Mouse (Mus musculus) CH12.LX (cell line): Measurements from ENCODE around the gene Olfr16. TPM values are rescaled to one million over a fixed set of nuclear protein-coding genes. Genes with fewer than 3 reads are reported as not detected.

Experiments
- DNase-seq: peaks from one replicate; pipeline ENCODE4 v3.0.0-alpha.2; 2013; ENCODE audit errors: extremely low read depth
- H3K27ac ChIP-seq: 2 replicates; pipeline ENCODE4 v1.5.1; 2012; ENCODE audit warnings: low read depth, mild to moderate bottlenecking, control low read depth, moderate library complexity; ENCODE audit not compliant: insufficient read depth
- H3K27me3 ChIP-seq: replicated peaks from 2 replicates; pipeline ENCODE3; 2012; ENCODE audit warnings: inconsistent platforms
- H3K36me3 ChIP-seq, 2 experiments: replicated peaks in 1 of 2; 2 replicates each; pipeline versions ENCODE3 to v1.6.1; 2012; ENCODE audit warnings: inconsistent platforms in 1 of 2, low read length in 1 of 2, mild to moderate bottlenecking in 1 of 2, mixed read lengths in 1 of 2, moderate library complexity in 1 of 2; ENCODE audit not compliant: control insufficient read depth in 1 of 2, insufficient read depth in 1 of 2
- H3K4me1 ChIP-seq, 2 experiments: 2 replicates each; pipeline ENCODE4 v1.6.1; 2012; ENCODE audit warnings: inconsistent platforms in 1 of 2, moderate library complexity in 1 of 2; ENCODE audit not compliant: insufficient read depth in 2 of 2, control insufficient read depth in 1 of 2
- H3K4me2 ChIP-seq: 2 replicates; pipeline ENCODE4 v1.6.1; 2012; ENCODE audit warnings: low read depth, mild to moderate bottlenecking, control low read depth; ENCODE audit not compliant: poor library complexity, insufficient read depth, severe bottlenecking
- H3K4me3 ChIP-seq, 3 experiments: fragments of 150-350 bp in 1 of 3; sonication (generic) in 1 of 3; replicated peaks in 1 of 3; 2 replicates each; pipeline versions ENCODE3 to v1.5.1; 2011 to 2012; ENCODE audit warnings: low read depth in 2 of 3, low read length in 2 of 3, mild to moderate bottlenecking in 2 of 3, moderate library complexity in 2 of 3, control low read depth in 1 of 3, improper control_type of control experiment in 1 of 3, inconsistent platforms in 1 of 3, mixed read lengths in 1 of 3; ENCODE audit not compliant: poor library complexity in 1 of 3
- H3K79me2 ChIP-seq: replicated peaks from 2 replicates; pipeline ENCODE4 v1.6.1; 2012; ENCODE audit warnings: mild to moderate bottlenecking, moderate library complexity; ENCODE audit not compliant: control insufficient read depth, poor library complexity, insufficient read depth, severe bottlenecking; ENCODE audit errors: extremely low read depth
- H3K9ac ChIP-seq: 2 replicates; pipeline ENCODE4 v1.6.1; 2012; ENCODE audit warnings: low read depth, mild to moderate bottlenecking, control low read depth, moderate library complexity; ENCODE audit not compliant: insufficient read depth
- H3K9me3 ChIP-seq: replicated peaks from 2 replicates; pipeline ENCODE3; 2012; ENCODE audit warnings: low read length, inconsistent platforms, mixed read lengths
- BHLHE40 ChIP-seq: IDR thresholded peaks from 2 replicates; pipeline ENCODE4 v1.6.1; 2011; ENCODE audit warnings: mild to moderate bottlenecking, low read depth, low read length, improper control_type of control experiment
- CHD2 ChIP-seq: IDR thresholded peaks from 2 replicates; pipeline ENCODE4 v1.6.1; 2011; ENCODE audit warnings: low read length, improper control_type of control experiment
- CTCF ChIP-seq, 2 experiments: IDR thresholded peaks in 1 of 2; conservative IDR thresholded peaks in 1 of 2; 2 replicates each; pipeline ENCODE4 v1.5.1; 2011 to 2012; ENCODE audit warnings: low read depth in 2 of 2, low read length in 2 of 2, improper control_type of control experiment in 1 of 2, inconsistent platforms in 1 of 2, mild to moderate bottlenecking in 1 of 2, moderate library complexity in 1 of 2
- E2F4 ChIP-seq: IDR thresholded peaks from 2 replicates; pipeline ENCODE4 v1.6.1; 2011; ENCODE audit warnings: low read depth, low read length, improper control_type of control experiment; ENCODE audit not compliant: insufficient replicate concordance
- ETS1 ChIP-seq: conservative IDR thresholded peaks from 2 replicates; pipeline ENCODE4 v1.6.1; 2012; ENCODE audit warnings: low read depth, mild to moderate bottlenecking, inconsistent platforms, low read length, improper control_type of control experiment, moderate library complexity
- GABPA ChIP-seq: IDR thresholded peaks from 2 replicates; pipeline ENCODE4 v1.6.1; 2012; ENCODE audit warnings: low read depth, low read length, improper control_type of control experiment, inconsistent platforms; ENCODE audit not compliant: insufficient replicate concordance
- IRF4 ChIP-seq: IDR thresholded peaks from 2 replicates; pipeline ENCODE4 v1.6.1; 2014; ENCODE audit warnings: low read depth, mild to moderate bottlenecking, inconsistent platforms, low read length, improper control_type of control experiment
- JUN ChIP-seq: IDR thresholded peaks from 2 replicates; pipeline ENCODE4 v1.6.1; 2011; ENCODE audit warnings: low read depth, mild to moderate bottlenecking, low read length, improper control_type of control experiment, moderate library complexity; ENCODE audit not compliant: insufficient read depth
- JUND ChIP-seq: conservative IDR thresholded peaks from 2 replicates; pipeline ENCODE4 v1.6.1; 2011; ENCODE audit warnings: low read depth, low read length, improper control_type of control experiment
- KAT2A ChIP-seq: IDR thresholded peaks from 2 replicates; pipeline ENCODE4 v1.6.1; 2012; ENCODE audit warnings: low read length, improper control_type of control experiment, inconsistent platforms; ENCODE audit not compliant: insufficient replicate concordance
- MAX ChIP-seq: IDR thresholded peaks from 2 replicates; pipeline ENCODE4 v1.6.1; 2011; ENCODE audit warnings: low read length, improper control_type of control experiment
- MXI1 ChIP-seq: IDR thresholded peaks from 2 replicates; pipeline ENCODE4 v1.6.1; 2011; ENCODE audit warnings: mild to moderate bottlenecking, low read depth, low read length, improper control_type of control experiment
- NELFE ChIP-seq: IDR thresholded peaks from 2 replicates; pipeline ENCODE4 v1.6.1; 2011; ENCODE audit warnings: low read depth, low read length, improper control_type of control experiment
- NRF1 ChIP-seq: IDR thresholded peaks from 2 replicates; pipeline ENCODE4 v1.6.1; 2014; ENCODE audit warnings: low read depth, mild to moderate bottlenecking, inconsistent platforms, low read length, improper control_type of control experiment, moderate library complexity
- PAX5 ChIP-seq: IDR thresholded peaks from 2 replicates; pipeline ENCODE4 v1.6.1; 2012; ENCODE audit warnings: low read length, inconsistent platforms, mixed read lengths
- POLR2AphosphoS2 ChIP-seq: IDR thresholded peaks from 2 replicates; pipeline ENCODE4 v1.6.1; 2011; ENCODE audit warnings: low read depth, low read length, improper control_type of control experiment
- RCOR1 ChIP-seq: conservative IDR thresholded peaks from 2 replicates; pipeline ENCODE4 v1.6.1; 2012; ENCODE audit warnings: low read depth, mild to moderate bottlenecking, inconsistent platforms, low read length, improper control_type of control experiment
- TBP ChIP-seq: conservative IDR thresholded peaks from 2 replicates; pipeline ENCODE4 v1.6.1; 2011; ENCODE audit warnings: low read depth, low read length, improper control_type of control experiment
- TCF12 ChIP-seq: IDR thresholded peaks from 2 replicates; pipeline ENCODE4 v1.6.1; 2014; ENCODE audit warnings: low read depth, mild to moderate bottlenecking, inconsistent platforms, low read length, improper control_type of control experiment
- USF1 ChIP-seq: IDR thresholded peaks from 2 replicates; pipeline ENCODE4 v1.6.1; 2014; ENCODE audit warnings: low read depth, mild to moderate bottlenecking, inconsistent platforms, low read length, improper control_type of control experiment
- ZKSCAN1 ChIP-seq: IDR thresholded peaks from 2 replicates; pipeline ENCODE4 v1.6.1; 2012; ENCODE audit warnings: low read depth, inconsistent platforms, low read length, improper control_type of control experiment, borderline replicate concordance
- ZMIZ1 ChIP-seq: IDR thresholded peaks from 2 replicates; pipeline ENCODE4 v1.6.1; 2012; ENCODE audit warnings: low read depth, mild to moderate bottlenecking, inconsistent platforms, low read length, improper control_type of control experiment
- ZNF384 ChIP-seq: IDR thresholded peaks from 2 replicates; pipeline ENCODE4 v1.6.1; 2012; ENCODE audit warnings: low read depth, low read length, improper control_type of control experiment, inconsistent platforms
- dilution Hi-C: fragments of 300-500 bp; cut with MboI; formaldehyde crosslinking; loops from 2 replicates; pipeline ENCODE4 v1.14.3; 2020; ENCODE audit warnings: low sequenced_read_pairs; ENCODE audit not compliant: extremely low pct_unique_long_range_greater_than_20kb, extremely low pct_ligation_motif_present
- in situ Hi-C: fragments of 300-500 bp; cut with MboI; formaldehyde crosslinking; loops from 3 replicates; pipeline ENCODE4 v1.14.3; 2019; ENCODE audit warnings: low sequenced_read_pairs, low pct_ligation_motif_present, low pct_unique_long_range_greater_than_20kb, mixed read lengths
- polyA plus RNA-seq: library from polyadenylated mRNA; unstranded; fragments of >175 nt; gene quantifications from 2 replicates; pipeline ENCODE4 v1.2.1, GENCODE M21; 2012; ENCODE audit warnings: low read depth; ENCODE audit not compliant: insufficient read length
- total RNA-seq, 2 experiments: library from RNA; depleted of rRNA; stranded (reverse); fragments of 300-350 nt in 1 of 2; fragments of >200 nt in 1 of 2; gene quantifications; 2 replicates each; pipeline ENCODE4 v1.2.3; 2012 to 2014

Olfr16 gene
- total and polyA plus RNA-seq, 3 experiments, result not detected

DNA sequence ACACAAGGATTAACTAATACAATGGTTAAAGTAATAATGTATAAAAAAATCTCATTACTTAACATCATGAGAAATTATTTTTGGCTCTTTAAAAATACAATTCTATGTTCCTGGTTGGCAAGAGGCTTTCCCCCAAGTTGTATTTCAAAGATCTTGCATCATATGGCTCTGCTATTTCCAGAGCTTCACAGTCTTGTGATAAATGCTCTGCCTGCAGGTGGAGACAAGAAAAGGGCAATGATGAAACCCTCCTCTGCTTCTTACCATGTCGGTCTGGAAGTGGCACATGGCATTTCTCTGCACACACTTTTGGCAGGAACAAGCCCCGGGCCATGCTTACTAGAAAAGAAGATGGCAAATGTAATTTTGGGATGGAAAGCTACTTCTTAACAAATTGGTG, 31.8 kb upstream of the Olfr16 start (continued):
- TF ChIP-seq CTCF (conservative IDR thresholded peaks at IDR 0.05 in 1 of 2, IDR thresholded peaks at IDR 0.05 in 1 of 2; ENCODE audit: low read depth in 2 of 2, low read length in 2 of 2) (peak in 1 of 2 experiments; percentile 21; a peak in 1 of 4 replicates), MAX (peak; percentile 67; the same call in 1 of the 2 replicates), TCF12 (peak; percentile 60; the same call in 1 of the 2 replicates), NRF1 (no peak), RCOR1 (no peak), BHLHE40 (peak; percentile 40; the same call in 1 of the 2 replicates), ETS1 (peak; percentile 55), PAX5 (no peak), JUN (no peak), ZMIZ1 (no peak), ZKSCAN1 (no peak)

DNA sequence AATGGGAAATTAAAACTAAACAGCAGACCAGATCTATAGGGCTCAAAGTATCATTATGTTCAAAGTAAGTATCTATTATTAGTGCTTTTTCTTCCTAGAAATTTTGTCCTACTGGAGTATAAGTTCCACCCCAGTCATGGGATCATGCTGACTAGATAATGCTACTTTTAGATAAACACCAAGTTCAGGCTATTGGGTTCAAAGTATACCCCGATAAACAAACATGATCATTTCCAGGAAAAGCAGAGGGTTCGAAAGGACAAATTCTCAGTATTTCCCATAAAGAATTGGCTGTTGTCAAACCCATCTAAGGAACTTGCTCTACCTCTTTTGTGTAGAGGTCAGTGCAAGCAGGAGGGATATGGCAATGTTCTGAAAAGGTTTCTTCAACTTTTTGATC, 18.0 kb upstream of the Olfr16 start:
- H3K27ac ChIP-seq, result no peak overlapping the region
- dilution Hi-C loops (no loop called here), in situ Hi-C loops (no loop called here)
- H3K4me1 ChIP-seq, result no peaks in the 10 kb centered on the region
- H3K9me3 ChIP-seq, result no peaks in the 10 kb centered on the region
- no peak for DNase-seq
- no peak overlapping the region for H3K4me2 ChIP-seq
- no peak overlapping the region for H3K4me3 ChIP-seq
- H3K36me3 ChIP-seq, result no peaks in the 10 kb centered on the region
- no peak overlapping the region for H3K9ac ChIP-seq
- TF ChIP-seq CTCF (conservative IDR thresholded peaks at IDR 0.05 in 1 of 2, IDR thresholded peaks at IDR 0.05 in 1 of 2; ENCODE audit: low read depth in 2 of 2, low read length in 2 of 2) (no peak), JUND (no peak), MXI1 (no peak), KAT2A (no peak), ZNF384 (no peak), USF1 (no peak), ZMIZ1 (no peak), CHD2 (no peak), NELFE (no peak), E2F4 (no peak), TBP (no peak), POLR2AphosphoS2 (no peak), IRF4 (no peak), GABPA (no peak)
- TF ChIP-seq, all 38 proteins: peak for 0
- Histone ChIP-seq H3K27me3 (no peaks in the 10 kb centered on the region), H3K79me2 (no peaks in the 10 kb centered on the region)
